Mouse (Mus musculus) spleen, postnatal 10 days (tissue): Measurements from ENCODE around the gene Paf1.
"Not testable (repeated sequence)": the region's sequence is repeated elsewhere in the genome, so short reads cannot be mapped to it uniquely, and the experiment has no call there.

Experiments
- DNase-seq, 2 experiments: peaks; one replicate each; pipeline ENCODE4 v3.0.0; 2021 to 2022; ENCODE audit warnings: low spot score in 2 of 2

Gene Paf1

GRCm38 (mm10) chr7:28383606-28384005 lies 9.1 kb upstream of the Paf1 start:
- DNase-seq, result peak in 1 of 2 experiments; percentile 9

DNA sequence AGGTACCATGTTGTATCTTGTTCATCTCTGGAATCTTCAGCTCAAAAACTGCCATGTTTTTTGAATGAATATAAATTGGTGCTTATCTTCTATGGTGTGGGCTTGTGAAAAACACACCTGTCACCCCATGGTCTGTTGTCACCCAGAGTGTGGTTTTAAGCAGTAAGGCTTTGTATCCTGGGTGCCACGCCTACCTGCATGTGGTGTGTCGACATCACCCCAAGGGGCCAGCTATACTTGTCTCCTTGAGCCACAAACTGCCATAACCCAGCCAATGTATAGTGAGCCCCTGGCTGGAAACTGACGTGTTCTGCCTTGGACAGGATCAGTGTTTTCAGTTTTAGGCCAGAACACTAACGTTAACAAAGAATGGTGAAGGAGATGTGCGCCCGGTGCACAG lies 8.6 kb upstream of the Paf1 start:
- DNase-seq, result peak in 1 of 2 experiments; percentile 55

GRCm38 (mm10) chr7:28385196-28385595 lies 7.6 kb upstream of the Paf1 start:
- no peak for DNase-seq

DNA sequence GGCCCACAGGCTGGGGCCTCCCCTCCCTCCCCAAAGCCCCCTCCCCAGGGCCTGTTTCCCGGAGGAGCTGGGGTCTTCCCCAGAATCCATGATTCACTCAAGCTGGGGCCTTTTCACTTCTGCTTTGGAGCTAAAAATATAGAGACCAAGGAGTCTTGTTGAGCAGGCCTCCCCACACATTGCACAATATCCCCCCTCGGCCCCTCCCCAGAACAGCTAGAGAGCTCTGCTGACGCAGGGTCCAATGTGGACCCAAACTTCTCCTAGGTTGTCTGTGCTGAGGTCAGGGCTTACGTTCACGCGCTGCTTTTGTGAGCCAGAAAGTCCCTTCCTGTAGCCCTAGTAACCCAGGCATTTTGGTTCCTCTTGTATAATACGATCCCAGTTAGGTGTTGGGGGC lies 6.7 kb upstream of the Paf1 start:
- peak in 1 of 2 experiments; percentile 51 for DNase-seq

DNA sequence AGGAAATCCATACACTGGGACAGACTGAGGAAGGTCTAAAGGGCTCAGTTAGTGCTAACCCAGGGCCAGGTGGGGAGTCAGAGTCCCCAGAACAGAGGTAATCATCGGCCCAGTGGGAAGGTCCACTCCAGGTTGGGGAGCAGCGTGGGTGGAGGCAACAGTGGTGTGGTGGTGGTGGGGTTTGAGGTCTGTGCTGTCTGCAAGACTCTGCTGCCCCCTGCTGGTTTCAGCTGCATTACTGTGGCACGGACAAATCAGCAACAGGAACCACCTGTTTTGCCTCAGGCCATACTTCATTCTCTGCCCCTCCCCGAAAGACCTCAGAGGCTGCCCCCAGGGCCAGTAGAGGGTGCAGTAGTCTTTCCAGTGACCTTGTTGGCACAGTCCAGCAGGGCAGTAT lies 6.3 kb upstream of the Paf1 start:
- DNase-seq, result peak; percentile 81 to 93

GRCm38 (mm10) chr7:28386877-28387276 lies 5.9 kb upstream of the Paf1 start:
- not testable (repeated sequence) for DNase-seq

- DNase-seq, result not testable (repeated sequence)
Observed at GRCm38 (mm10) chr7:28387384-28387783, 5.4 kb upstream of the Paf1 start.

DNA sequence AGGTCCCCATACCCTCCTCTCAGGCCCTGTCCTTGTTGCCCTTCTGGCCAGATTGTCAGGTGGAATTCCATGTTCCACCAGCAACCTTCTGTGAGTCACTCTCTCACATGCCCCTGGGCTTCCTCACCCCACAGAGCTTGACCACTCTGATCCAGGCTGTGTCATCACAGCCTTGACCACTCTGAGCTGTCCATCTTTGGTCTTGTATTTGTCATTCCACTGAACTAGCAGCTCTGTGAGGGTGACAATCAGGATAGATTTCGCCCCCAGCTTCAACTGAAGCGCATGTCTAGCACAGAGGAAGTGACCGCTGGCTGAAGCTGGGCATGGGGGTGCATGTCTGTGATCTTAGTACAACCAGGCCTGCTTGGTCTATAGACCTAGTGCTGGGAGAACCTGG lies 2.4 kb upstream of the Paf1 start:
- DNase-seq, result no peak

- peak in 1 of 2 experiments; percentile 47 for DNase-seq
Observed at GRCm38 (mm10) chr7:28393272-28393951, 661 bp downstream of the Paf1 start.

GRCm38 (mm10) chr7:28395425-28395824 lies 2.7 kb downstream of the Paf1 start:
- no peak for DNase-seq

GRCm38 (mm10) chr7:28398000-28398399 lies 5.2 kb downstream of the Paf1 start:
- DNase-seq, result peak in 1 of 2 experiments; percentile 55

DNA sequence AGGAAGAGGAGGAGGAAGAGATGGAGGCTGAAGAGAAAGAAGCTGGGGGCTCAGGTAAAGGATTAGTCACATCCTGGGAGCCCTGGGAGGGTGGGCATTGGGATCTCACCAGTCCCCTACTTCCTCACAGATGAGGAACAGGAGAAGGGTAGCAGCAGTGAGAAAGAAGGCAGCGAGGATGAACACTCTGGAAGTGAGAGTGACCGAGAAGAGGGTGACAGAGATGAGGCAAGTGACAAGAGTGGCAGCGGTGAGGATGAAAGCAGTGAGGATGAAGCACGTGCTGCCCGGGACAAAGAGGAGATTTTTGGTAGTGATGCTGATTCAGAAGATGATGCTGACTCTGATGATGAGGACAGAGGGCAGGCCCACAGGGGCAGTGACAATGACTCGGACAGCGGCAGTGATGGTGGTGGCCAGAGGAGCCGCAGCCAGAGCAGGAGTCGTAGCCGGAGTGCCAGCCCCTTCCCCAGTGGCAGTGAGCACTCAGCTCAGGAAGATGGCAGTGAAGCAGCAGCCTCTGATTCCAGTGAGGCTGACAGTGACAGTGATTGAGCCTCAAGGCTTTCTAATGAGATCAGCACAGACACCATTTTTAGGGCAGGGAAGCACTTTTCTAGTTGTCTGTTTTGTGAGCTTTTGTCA lies 6.1 kb downstream of the Paf1 start:
- DNase-seq, result no peak

- no peak for DNase-seq
Observed at GRCm38 (mm10) chr7:28401030-28401429, 8.3 kb downstream of the Paf1 start.

GRCm38 (mm10) chr7:28401942-28402341 lies 9.2 kb downstream of the Paf1 start:
- no peak for DNase-seq

DNA sequence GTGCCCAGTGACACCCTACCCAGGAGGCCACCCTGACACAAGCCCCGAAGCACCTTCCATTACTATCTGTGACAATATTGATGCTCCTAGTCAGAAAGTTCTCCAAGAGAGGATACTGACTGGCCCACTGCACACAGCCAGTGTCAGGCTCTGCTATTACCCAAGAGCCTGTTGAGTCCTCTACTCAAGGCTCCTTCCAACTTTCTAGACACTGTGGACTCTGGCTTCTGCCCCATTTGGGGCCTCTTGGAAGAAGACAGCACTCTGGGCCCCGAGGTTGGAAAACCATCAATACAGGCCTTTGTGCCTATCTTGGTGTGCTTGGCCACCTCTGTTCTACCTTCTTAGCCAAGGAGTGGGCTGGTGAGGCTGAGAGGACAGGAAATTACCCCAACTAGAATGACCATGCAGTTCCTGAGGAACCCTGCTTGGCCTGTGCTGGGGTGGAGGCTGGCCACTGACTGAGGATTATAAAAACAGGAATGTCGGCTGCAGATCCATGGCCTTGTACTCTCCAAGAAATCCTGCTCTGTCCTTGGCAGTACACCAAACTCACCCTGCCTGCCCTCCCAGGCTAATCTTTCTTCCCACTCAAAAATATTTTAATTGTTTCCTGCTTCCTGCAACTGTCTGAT lies 18.2 kb downstream of the Paf1 start:
- DNase-seq, result no peak

GRCm38 (mm10) chr7:28412826-28413225 lies 20.1 kb downstream of the Paf1 start:
- DNase-seq, result peak in 1 of 2 experiments; percentile 47

DNA sequence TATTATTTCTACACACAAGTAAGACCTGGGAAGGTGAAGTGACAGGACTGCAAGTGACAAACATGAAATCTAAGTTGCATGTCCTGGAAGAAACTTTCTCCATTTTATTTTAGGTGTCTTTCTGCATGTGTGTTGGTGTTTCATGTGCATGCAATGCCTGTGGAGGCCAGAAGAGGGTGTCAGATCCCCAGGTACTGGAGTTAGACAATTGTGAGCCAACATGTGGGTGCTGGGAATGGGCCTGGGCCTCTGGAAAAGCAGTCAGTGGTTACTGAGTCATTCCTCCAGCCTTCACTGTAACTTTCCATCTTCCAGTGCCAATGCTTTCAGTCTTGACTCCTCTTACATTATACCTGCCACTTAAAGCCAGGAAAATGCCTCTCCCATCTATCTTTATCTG lies 24.6 kb downstream of the Paf1 start:
- no peak for DNase-seq

DNA sequence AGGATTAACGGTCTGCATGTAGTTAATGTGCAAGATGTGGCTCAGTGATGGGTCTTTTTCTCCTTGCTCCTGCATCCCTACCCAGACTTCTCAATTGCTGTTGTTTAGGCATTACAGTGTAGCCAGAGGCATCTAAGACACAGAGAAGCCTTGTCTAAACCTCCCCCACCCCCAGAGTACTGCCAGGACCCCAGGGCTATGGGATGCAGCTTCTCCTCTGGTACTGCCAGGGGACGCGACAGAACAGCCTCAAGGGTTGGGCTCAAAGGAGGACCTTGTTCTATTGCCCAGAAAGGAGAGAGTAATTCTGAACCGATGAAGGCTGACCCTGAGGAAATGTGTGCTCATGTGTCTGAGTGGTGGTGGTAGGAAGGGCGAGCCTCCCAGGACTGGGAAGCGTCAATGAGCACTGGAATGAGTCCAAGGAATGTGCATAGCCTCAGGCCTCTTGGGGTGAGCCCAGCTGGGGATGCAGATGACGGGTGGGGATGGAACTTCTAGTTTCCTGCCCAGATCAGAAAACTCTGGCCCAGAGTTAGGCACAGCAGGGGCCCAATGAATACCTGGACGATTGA lies 25.4 kb downstream of the Paf1 start:
- DNase-seq, result no peak

DNA sequence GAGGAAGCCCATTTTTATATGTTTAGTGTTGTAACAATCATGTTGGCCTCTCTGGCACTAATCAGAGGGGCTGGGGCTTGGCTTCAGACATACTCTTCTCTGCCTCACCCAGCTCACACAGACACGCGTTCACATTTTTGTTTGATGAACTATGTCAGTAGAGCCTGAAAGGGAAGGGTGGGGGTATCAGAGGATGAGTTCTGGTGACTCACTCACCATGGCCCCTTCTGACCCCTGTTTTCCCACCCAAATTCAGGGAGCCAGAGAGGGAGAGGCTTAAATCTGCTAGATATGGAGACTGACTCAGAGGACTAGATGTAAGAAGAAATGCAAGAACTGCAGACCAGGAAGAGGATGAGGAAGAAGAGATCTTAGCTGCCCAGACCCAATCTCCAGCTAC lies 26.7 kb downstream of the Paf1 start:
- no peak for DNase-seq

- DNase-seq, result no peak
Observed at GRCm38 (mm10) chr7:28423018-28423417, 30.3 kb downstream of the Paf1 start.

- no peak for DNase-seq
Observed at GRCm38 (mm10) chr7:28427738-28428137, 35.0 kb downstream of the Paf1 start.

GRCm38 (mm10) chr7:28430512-28430911 lies 37.8 kb downstream of the Paf1 start:
- no peak for DNase-seq

GRCm38 (mm10) chr7:28432252-28432651 lies 39.5 kb downstream of the Paf1 start:
- no peak for DNase-seq
